Mouse (Mus musculus) neural tube, embryonic 14.5 days (tissue): ENCODE measurements around the gene Fam234a. TPM values are rescaled to one million over a fixed set of nuclear protein-coding genes. Genes with fewer than 3 reads are reported as not detected.
"Not testable (repeated sequence)": the region's sequence is repeated elsewhere in the genome, so short reads cannot be mapped to it uniquely, and the experiment has no call there.

Source experiments
- ATAC-seq: fragments of 200-750 bp; cut with Nextera tagmentation; 2 replicates; pipeline ENCODE4 v1.8.0; 2017; ENCODE audit warnings: low read depth, mild to moderate bottlenecking, moderate TSS enrichment, moderate library complexity
- H3K27ac ChIP-seq: fragments of 300-500 bp; sonication (generic); 2 replicates; pipeline ENCODE4 v1.5.1; 2014; ENCODE audit warnings: low read depth, mild to moderate bottlenecking, control low read depth, low read length, moderate library complexity, mixed read lengths
- H3K27me3 ChIP-seq: fragments of 300-500 bp; sonication (generic); 2 replicates; pipeline ENCODE4 v1.6.1; 2014; ENCODE audit warnings: low read length; ENCODE audit not compliant: control insufficient read depth, insufficient read depth
- H3K36me3 ChIP-seq: fragments of 300-500 bp; sonication (generic); 2 replicates; pipeline ENCODE4 v1.6.1; 2014; ENCODE audit warnings: low read length, mixed read lengths; ENCODE audit not compliant: control insufficient read depth, insufficient read depth
- H3K4me1 ChIP-seq: fragments of 300-500 bp; sonication (generic); 2 replicates; pipeline ENCODE4 v1.6.1; 2014; ENCODE audit warnings: low read length; ENCODE audit not compliant: control insufficient read depth, insufficient read depth
- H3K4me2 ChIP-seq: fragments of 300-500 bp; sonication (generic); 2 replicates; pipeline ENCODE4 v1.6.1; 2014; ENCODE audit warnings: mild to moderate bottlenecking, low read depth, low read length, control low read depth
- H3K4me3 ChIP-seq: fragments of 300-500 bp; sonication (generic); 2 replicates; pipeline ENCODE4 v1.5.1; 2014; ENCODE audit warnings: low read depth, low read length, control low read depth, mixed read lengths
- H3K9ac ChIP-seq: fragments of 300-500 bp; sonication (generic); replicated peaks from 2 replicates; pipeline ENCODE4 v1.6.1; 2014; ENCODE audit warnings: low read depth, mild to moderate bottlenecking, control low read depth, low read length, mixed read lengths
- H3K9me3 ChIP-seq: fragments of 300-500 bp; sonication (generic); 2 replicates; pipeline ENCODE4 v1.6.1; 2016; ENCODE audit warnings: low read length; ENCODE audit not compliant: control insufficient read depth
- WGBS: fragments of 180-500 bp; shearing (Covaris S2); extraction: QIAGEN DNeasy Blood & Tissue Kit; methylation state at CpG from one replicate; pipeline ENCODE4 v1.1.7; 2014; 5-methylcytosine and 5-hydroxymethylcytosine counted together
- polyA plus RNA-seq: library from polyadenylated mRNA; unstranded; fragments of >200 nt; fragmentation: Nextera tagmentation; extraction: Ambion mirVana; gene quantifications from 2 replicates; pipeline ENCODE4 v1.2.1, GENCODE M21; 2014

The Fam234a gene
- polyA plus RNA-seq, result 25.3 and 31.5 TPM in 2 replicates

- no peaks in the 10 kb centered on the region for H3K27me3 ChIP-seq
- H3K4me3 ChIP-seq, result peak within 1 kb of the TSS; percentile 79
- ATAC-seq, result peak; percentile 96
- peak within 1 kb of the TSS; percentile 78 for H3K9ac ChIP-seq
- H3K4me2 ChIP-seq, result peak within 1 kb of the TSS; percentile 76
- WGBS, result 6% methylated on average over 33 of the region's 33 CpGs
- H3K4me1 ChIP-seq, result peaks cover 3% of the 10 kb centered on the region; the same call in 1 of the 2 replicates
- peak within 1 kb of the TSS; percentile 85 for H3K27ac ChIP-seq
- H3K36me3 ChIP-seq, result no peaks in the 10 kb centered on the region
- no peaks in the 10 kb centered on the region for H3K9me3 ChIP-seq
Measured at GRCm38 (mm10) chr17:26244101-26244841, at the start of gene Fam234a. Fam234a (minus strand) TSS chr17:26244242.

GRCm38 (mm10) chr17:26289475-26289874 lies 45.4 kb upstream of the Fam234a start:
- no peak for ATAC-seq
- Histone ChIP-seq H3K36me3 (peaks cover 40% of the 10 kb centered on the region), H3K4me1 (no peaks in the 10 kb centered on the region)

GRCm38 (mm10) chr17:26286199-26286955 lies 42.3 kb upstream of the Fam234a start:
- H3K36me3 ChIP-seq, result peaks cover 68% of the 10 kb centered on the region
- no peaks in the 10 kb centered on the region for H3K27me3 ChIP-seq
- H3K9ac ChIP-seq, result no peak overlapping the region
- ATAC-seq, result no peak
- WGBS, result 88% methylated on average over 8 of the region's 8 CpGs
- no peak overlapping the region for H3K27ac ChIP-seq
- H3K4me1 ChIP-seq, result no peaks in the 10 kb centered on the region
- H3K4me3 ChIP-seq, result no peak overlapping the region
- H3K9me3 ChIP-seq, result no peaks in the 10 kb centered on the region
- H3K4me2 ChIP-seq, result no peak overlapping the region

More at GRCm38 (mm10) chr17:26289475-26289874, 45.4 kb upstream of the Fam234a start:
- Histone ChIP-seq H3K4me3 (no peak overlapping the region), H3K9me3 (no peaks in the 10 kb centered on the region), H3K27me3 (no peaks in the 10 kb centered on the region), H3K9ac (no peak overlapping the region), H3K27ac (no peak overlapping the region), H3K4me2 (no peak overlapping the region)
- 82% methylated on average over 4 of the region's 4 CpGs for WGBS

- Histone ChIP-seq H3K4me3 (no peak overlapping the region), H3K27ac (no peak overlapping the region), H3K9ac (no peak overlapping the region), H3K4me2 (no peak overlapping the region), H3K36me3 (peaks cover 61% of the 10 kb centered on the region), H3K9me3 (no peaks in the 10 kb centered on the region), H3K27me3 (no peaks in the 10 kb centered on the region), H3K4me1 (no peaks in the 10 kb centered on the region)
- WGBS, result 96% methylated on average over 4 of the region's 4 CpGs
- no peak for ATAC-seq
Measured at GRCm38 (mm10) chr17:26276711-26277110, 32.7 kb upstream of the Fam234a start.

GRCm38 (mm10) chr17:26275933-26276332 lies 31.9 kb upstream of the Fam234a start:
- no peak overlapping the region for H3K27ac ChIP-seq
- no peak overlapping the region for H3K4me2 ChIP-seq
- H3K4me3 ChIP-seq, result no peak overlapping the region
- WGBS, result 93% methylated on average over 13 of the region's 13 CpGs
- H3K36me3 ChIP-seq, result peaks cover 54% of the 10 kb centered on the region
- H3K4me1 ChIP-seq, result no peaks in the 10 kb centered on the region
- no peaks in the 10 kb centered on the region for H3K27me3 ChIP-seq
- no peaks in the 10 kb centered on the region for H3K9me3 ChIP-seq
- ATAC-seq, result no peak
- no peak overlapping the region for H3K9ac ChIP-seq

GRCm38 (mm10) chr17:26272586-26272985 lies 28.5 kb upstream of the Fam234a start:
- WGBS, result 92% methylated on average over 3 of the region's 3 CpGs
- ATAC-seq, result no peak
- H3K4me1 ChIP-seq, result no peaks in the 10 kb centered on the region
- peaks cover 43% of the 10 kb centered on the region for H3K36me3 ChIP-seq
- H3K27ac ChIP-seq, result no peak overlapping the region
- H3K27me3 ChIP-seq, result no peaks in the 10 kb centered on the region
- no peaks in the 10 kb centered on the region for H3K9me3 ChIP-seq
- no peak overlapping the region for H3K9ac ChIP-seq
- no peak overlapping the region for H3K4me3 ChIP-seq
- no peak overlapping the region for H3K4me2 ChIP-seq

GRCm38 (mm10) chr17:26269577-26269976 lies 25.5 kb upstream of the Fam234a start:
- not testable (repeated sequence) for ATAC-seq, H3K27ac ChIP-seq, H3K4me3 ChIP-seq, H3K4me2 ChIP-seq, H3K27me3 ChIP-seq, H3K9ac ChIP-seq, H3K4me1 ChIP-seq, H3K9me3 ChIP-seq
- 97% methylated on average over 10 of the region's 10 CpGs for WGBS
- H3K36me3 ChIP-seq, result peaks cover 42% of the 10 kb centered on the region

GRCm38 (mm10) chr17:26268851-26269250 lies 24.8 kb upstream of the Fam234a start:
- Histone ChIP-seq H3K27me3 (no peaks in the 10 kb centered on the region), H3K4me3 (no peak overlapping the region), H3K36me3 (peaks cover 45% of the 10 kb centered on the region), H3K9me3 (no peaks in the 10 kb centered on the region), H3K4me1 (no peaks in the 10 kb centered on the region), H3K4me2 (no peak overlapping the region), H3K9ac (no peak overlapping the region), H3K27ac (no peak overlapping the region)
- ATAC-seq, result no peak
- WGBS, result 92% methylated on average over 1 of the region's 1 CpGs

- no peak for ATAC-seq
- Histone ChIP-seq H3K36me3 (peaks cover 64% of the 10 kb centered on the region), H3K27me3 (no peaks in the 10 kb centered on the region)
Measured at GRCm38 (mm10) chr17:26262384-26262783, 18.3 kb upstream of the Fam234a start.

More at GRCm38 (mm10) chr17:26262384-26262783, 18.3 kb upstream of the Fam234a start:
- Histone ChIP-seq H3K27ac (no peak overlapping the region), H3K4me1 (no peaks in the 10 kb centered on the region), H3K9ac (no peak overlapping the region), H3K9me3 (no peaks in the 10 kb centered on the region), H3K4me3 (no peak overlapping the region), H3K4me2 (no peak overlapping the region)
- WGBS, result 94% methylated on average over 3 of the region's 3 CpGs
